Mouse (Mus musculus) lung, postnatal 36 days (tissue): ENCODE measurements around the gene Ern1.

Experiments used
- DNase-seq: peaks from one replicate; pipeline ENCODE4 v3.0.0; 2022; ENCODE audit warnings: mixed read lengths

Gene Ern1

DNA sequence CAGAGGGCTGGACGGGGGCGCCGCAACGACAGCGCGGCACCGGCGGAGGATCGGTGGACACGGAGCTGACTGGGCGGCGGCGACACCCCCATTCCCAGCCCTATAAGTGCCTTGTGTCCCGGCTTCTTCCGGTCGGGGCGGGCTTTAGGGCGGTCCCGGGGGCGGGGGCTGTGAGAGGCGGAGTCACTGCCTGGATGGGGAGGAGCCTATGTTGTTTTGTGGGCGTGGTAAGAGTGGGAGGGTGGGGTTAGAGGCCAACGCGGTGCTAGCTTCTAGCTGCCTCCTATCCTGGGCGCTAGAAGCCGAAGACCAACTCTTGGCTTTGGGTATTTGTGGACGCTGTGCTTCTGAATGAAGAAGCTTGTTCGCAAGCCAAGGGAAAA, at the start of gene Ern1:
TSS of gene Ern1 (minus strand) at position 120 of the 383 bp plus-strand sequence.
- DNase-seq = peak; percentile 95

DNA sequence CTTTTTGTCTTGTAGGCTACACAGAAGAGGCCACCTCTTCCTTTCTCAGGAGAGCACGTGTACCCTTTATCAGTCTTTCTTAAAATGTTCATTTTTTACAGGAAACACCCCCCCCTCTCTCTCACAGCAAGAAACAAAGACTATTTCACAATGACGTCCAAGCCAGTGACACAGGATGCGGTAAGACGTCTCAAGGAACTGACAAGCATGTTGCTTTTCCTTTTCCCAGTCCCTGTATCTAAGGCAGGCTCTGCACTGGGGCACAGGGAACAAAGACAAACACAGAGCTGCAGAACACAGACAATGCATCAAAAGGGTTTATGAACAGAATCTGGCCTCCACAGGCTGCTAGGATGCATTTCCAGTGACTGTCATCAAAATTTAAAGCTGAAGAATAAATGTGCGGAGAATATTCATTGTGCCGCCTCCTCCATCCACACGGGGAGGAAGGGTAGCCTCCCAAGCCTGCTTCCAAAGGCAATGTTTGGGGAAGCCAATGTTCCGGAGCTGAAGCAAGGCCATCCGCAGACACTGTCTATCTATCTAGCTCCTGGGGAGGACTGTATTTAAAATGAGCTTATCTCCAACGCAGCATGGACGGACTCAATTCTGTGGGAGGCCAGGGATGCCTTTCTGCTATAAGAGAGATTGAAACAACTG, 48.7 kb upstream of the Ern1 start:
- DNase-seq = no peak

DNA sequence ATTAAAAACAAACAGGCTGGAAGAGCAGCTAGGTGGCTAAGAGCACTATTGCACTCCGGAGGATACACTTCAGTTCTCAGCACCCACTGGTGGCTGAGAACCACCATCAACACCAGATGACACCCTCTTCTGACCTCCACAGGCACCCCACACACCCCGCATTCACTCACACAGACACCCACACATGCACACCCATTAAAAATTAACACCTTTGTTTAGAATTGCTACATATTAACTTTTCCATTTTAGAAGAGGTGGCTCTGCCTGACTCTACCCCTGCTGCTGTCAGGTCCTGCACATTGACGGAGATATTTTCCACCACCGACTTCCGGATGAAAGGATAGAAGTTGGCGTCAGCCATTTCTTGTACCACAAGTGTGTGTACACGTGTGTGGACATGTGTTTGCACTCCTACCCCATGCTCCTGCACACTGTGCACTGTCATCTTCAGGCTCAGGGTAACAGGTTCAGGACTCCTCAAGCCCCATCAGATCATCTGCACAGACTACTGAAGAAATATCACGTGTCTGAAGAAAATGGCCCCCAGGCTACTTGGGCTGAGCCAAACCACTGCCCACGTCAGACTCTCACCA, 48.1 kb upstream of the Ern1 start:
- DNase-seq = no peak

- DNase-seq = no peak
Measured at GRCm38 (mm10) chr11:106532248-106532790, 44.7 kb upstream of the Ern1 start.

DNA sequence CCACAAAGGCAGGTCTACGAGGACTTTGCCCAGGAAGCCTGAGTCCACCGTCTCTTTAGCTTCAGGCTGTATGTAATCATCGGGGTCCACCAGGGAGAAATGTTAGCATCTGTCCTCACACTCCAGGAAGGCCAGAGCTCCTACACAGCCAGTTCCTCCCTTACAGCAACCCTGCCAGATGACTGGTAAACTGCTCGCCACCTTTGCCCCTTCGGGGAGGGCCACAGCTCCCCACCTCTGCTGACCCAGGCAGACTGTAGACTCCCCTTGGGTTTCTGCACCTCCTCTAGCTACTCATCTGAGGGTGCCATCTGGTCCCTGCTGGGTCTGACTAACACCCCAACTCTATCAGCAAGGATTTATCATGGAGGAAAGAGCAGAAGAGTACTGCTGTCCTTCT, 42.1 kb upstream of the Ern1 start:
- no peak for DNase-seq

DNA sequence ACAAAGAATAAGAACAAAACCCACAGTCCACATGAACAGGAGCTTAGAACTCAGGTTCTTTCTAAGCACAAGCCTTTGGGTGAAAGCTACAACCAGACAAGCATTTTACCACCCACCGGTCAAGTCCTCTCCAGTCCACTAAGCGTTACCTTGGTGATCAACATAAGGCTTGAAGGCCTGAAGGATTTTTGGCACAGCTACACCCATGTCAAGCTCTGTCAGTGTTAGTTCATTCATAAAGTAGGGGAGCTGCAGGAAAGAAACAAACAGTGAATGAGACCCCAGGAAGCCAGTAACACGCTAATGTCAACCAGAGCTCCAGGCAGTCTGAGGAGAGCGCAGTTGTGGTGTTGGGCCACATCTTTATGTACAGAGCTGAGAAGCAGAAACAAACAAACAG, 41.5 kb upstream of the Ern1 start:
- DNase-seq = no peak

DNA sequence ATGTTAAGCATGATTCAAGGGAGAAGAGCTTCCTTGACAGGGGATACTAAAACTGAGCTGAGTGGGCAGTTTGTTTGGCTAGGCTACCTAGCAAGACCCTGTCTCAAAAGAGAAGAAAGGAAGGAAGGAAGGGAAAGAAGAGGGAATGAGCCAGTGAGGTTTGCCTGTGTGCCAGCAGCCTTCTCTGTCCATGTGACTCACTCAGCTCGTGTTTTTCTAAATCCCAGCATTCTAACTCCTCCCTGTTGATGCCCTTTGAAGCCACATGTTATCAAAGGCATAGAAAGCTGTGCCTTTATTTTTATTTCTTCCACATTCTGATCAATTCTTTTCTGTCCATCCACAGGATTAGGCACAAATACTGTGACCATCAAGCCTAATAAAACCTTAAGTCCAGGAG, 40.3 kb upstream of the Ern1 start:
- no peak for DNase-seq

GRCm38 (mm10) chr11:106527147-106527821, 39.6 kb upstream of the Ern1 start:
- no peak for DNase-seq

GRCm38 (mm10) chr11:106522538-106522937, 34.9 kb upstream of the Ern1 start:
- DNase-seq = no peak

DNA sequence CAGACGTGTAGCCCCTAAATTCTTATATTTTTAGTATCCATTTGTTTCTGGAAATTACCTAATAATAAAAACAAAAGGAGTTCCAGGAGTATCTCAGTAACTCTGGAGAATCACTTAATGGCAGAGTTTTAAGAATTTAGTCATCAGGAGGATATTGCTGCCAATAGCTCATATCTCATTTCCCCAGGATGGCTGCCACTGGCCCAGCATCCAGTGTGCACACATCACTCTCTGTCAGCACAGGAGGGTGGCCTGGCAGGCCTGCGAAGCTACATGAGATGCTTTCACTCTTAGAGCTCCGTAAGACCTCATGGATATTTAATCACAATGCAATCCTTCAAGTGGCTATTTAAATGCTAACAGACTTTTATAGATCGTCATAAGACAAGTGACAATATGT, 34.0 kb upstream of the Ern1 start:
- DNase-seq = no peak

- DNase-seq = no peak
Measured at GRCm38 (mm10) chr11:106520404-106520803, 32.8 kb upstream of the Ern1 start.

DNA sequence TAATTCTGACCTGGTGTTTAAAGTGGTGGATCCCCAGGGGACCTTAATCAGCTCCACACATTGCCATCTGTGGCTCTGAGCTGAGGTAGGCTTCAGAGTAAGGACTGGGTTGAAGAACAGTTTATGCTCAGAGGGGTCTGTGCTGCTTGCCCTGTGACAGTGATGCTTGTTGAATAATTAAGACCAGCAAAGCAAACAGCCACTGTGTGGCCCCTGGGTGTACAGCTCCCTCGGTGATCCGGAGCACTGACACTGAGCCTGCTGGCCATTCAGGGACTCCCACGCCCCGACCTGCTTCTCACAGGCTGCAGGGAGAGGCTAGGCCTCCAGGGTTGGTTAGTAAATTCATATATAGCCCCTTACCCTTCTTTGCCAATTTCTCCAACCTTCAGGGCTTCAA, 31.9 kb upstream of the Ern1 start:
- no peak for DNase-seq

GRCm38 (mm10) chr11:106518391-106518790, 30.7 kb upstream of the Ern1 start:
- DNase-seq = no peak

GRCm38 (mm10) chr11:106515079-106515745, 27.6 kb upstream of the Ern1 start:
- no peak for DNase-seq

GRCm38 (mm10) chr11:106514446-106514845, 26.8 kb upstream of the Ern1 start:
- DNase-seq = no peak

- peak; percentile 81 for DNase-seq
Measured at GRCm38 (mm10) chr11:106513166-106513565, 25.5 kb upstream of the Ern1 start.

DNA sequence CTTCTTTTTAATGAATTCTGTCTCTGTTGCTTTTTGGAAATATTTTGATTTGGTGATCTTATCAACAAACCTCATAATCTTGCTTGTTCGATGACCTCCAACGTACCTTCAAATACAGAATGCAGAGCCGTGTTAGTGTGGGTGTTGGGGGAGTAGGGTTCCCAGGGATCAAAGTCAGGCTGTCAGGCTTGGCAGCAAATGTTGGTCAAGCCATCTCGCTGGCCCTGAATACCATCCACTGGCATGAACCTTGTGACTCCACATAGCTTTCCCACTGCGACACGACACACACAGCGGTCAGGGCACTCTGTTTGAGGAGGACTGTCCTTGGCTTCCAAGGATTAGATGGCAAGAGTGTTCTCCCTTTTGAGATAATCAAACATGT, 24.3 kb upstream of the Ern1 start:
- DNase-seq = no peak

GRCm38 (mm10) chr11:106511236-106512005, 23.8 kb upstream of the Ern1 start:
- DNase-seq = no peak

- no peak for DNase-seq
Measured at GRCm38 (mm10) chr11:106507638-106508037, 20.0 kb upstream of the Ern1 start.

DNA sequence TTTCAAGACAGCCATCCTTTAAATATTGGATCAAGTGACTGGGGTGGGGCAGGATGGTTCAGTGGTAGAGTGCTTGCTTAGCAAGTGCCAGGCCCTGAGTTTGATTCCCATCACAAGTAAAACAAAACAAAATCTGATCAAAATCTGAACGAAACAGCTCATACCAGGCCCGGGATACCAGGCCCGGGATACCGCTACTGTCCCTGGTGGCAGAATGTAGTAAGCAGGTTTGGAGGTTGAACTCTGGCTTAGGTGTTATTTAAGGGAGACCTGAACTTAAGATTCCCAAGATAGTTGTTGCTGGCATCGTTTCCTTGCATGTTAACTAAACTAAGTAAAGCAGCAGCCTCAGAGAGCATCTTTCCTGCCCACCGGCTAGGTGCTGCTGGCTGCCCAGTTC, 18.6 kb upstream of the Ern1 start:
- DNase-seq = no peak

DNA sequence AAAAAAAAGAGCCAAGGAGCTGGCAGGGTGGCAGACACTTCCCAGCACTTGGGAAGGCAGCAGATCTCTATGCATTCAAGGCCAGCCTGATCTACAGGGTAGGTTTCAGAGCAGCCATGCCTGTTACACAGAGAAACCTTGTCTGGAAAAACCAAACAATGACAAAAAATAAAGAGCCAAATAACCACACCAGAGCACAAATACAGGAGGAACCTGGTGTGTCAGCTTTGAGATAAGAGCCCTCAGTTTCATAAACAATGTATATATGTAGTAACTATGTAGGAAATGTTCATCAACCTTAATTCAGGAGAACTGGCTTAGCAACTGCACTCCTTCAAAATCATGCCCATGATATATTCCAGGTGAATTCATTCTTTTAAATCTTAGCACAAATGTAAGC, 16.5 kb upstream of the Ern1 start:
- no peak for DNase-seq

GRCm38 (mm10) chr11:106503425-106503717, 15.7 kb upstream of the Ern1 start:
- no peak for DNase-seq
